Mouse (Mus musculus) neural tube, embryonic 10.5 days (tissue): ENCODE measurements around the gene Pprc1.

Experiments used
- DNase-seq: peaks from one replicate; pipeline ENCODE4 v3.0.0-alpha.2; 2017; ENCODE audit warnings: low spot score; ENCODE audit errors: extremely low spot score

Pprc1 gene

GRCm38 (mm10) chr19:46119458-46119857 lies 74.8 kb downstream of the Pprc1 start:
- DNase-seq: no peak

GRCm38 (mm10) chr19:46120872-46121271 lies 76.2 kb downstream of the Pprc1 start:
- no peak for DNase-seq
